Mouse (Mus musculus): ENCODE measurements at regions not wholly inside any gene's neighbourhood (a gene's known extent, or its start where the extent isn't known, plus 50 kb on each side); places are given as distances from the start of the nearest gene placed in this dataset.

GRCm38 (mm10) chr10:68344991-68345720 is 66.6 kb upstream of the Arid5b start:
- no peak for TF ChIP-seq CTCF (IDR thresholded peaks at IDR 0.05; ENCODE audit: low read depth, low read length)
- no peak for TF ChIP-seq POLR2A (IDR thresholded peaks at IDR 0.05; ENCODE audit: borderline replicate concordance, low read depth, low read length)
